Mouse (Mus musculus): Measurements from ENCODE around the gene Btbd35f25.

GRCm38 (mm10) chrX:31736958-31737357 is 20.0 kb upstream of the Btbd35f25 start:
- TF ChIP-seq CTCF (IDR thresholded peaks at IDR 0.05; ENCODE audit: low read depth, low read length) (no peak), POLR2A (IDR thresholded peaks at IDR 0.05; ENCODE audit: borderline replicate concordance, low read depth, low read length) (no peak)
